In the genomic region with DNA sequence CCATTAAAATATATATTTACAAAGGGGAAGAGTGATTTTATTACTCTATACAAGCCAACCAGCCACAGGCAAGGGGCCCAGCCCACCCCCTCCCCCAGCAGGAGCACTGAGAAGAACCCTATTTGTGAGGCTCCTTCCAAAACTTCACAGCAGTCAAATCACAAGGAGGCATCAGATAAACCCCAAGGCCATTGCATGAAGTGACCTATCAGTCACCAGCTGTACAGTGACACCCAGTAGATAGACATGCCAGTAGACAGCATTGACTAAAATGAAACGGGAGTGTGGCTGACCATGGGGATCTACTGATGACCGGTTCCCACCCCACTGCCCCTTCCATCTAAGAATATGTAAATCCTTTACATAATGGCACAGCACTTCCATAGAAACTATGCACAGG, we compare ENCODE assay signal across 23 mouse cellular contexts. TPM values are rescaled to one million over a fixed set of nuclear protein-coding genes. Genes with fewer than 3 reads are reported as not detected.
A peak's percentile ranks its signal among the peaks of the same experiment; 100 is the strongest.
DNase-seq lines count a peak whose midpoint lies in the region; ATAC-seq and TF ChIP-seq lines count a peak whose summit lies in the region.
"Had no signal": no experiment of that assay in that cellular context is flagged by ENCODE, and none has a peak within 500 bp of the region (broad histone marks: within the 10 kb centered on the region; RNA-seq: fewer than 3 reads in every experiment).

No protein-coding gene starts in this region.

- H3K4me1 ChIP-seq in erythroblast, embryonic 14.5 days (ENCODE audit: control insufficient read depth), result peaks cover 54% of the 10 kb centered on the region
- peaks cover 60% of the 10 kb centered on the region for H3K4me1 ChIP-seq in G1E (ENCODE audit: insufficient read depth, low read depth, low read length)
- H3K4me1 ChIP-seq in liver, embryonic 11.5 days (replicated peaks; ENCODE audit: control insufficient read depth, insufficient read depth, low read length), result peaks cover 44% of the 10 kb centered on the region
- peaks cover 58% of the 10 kb centered on the region for H3K4me1 ChIP-seq in liver, embryonic 15.5 days (replicated peaks)
- H3K4me1 ChIP-seq in hindbrain, embryonic 12.5 days, result peaks cover 17% of the 10 kb centered on the region

- H3K9me3 ChIP-seq in erythroblast, embryonic 14.5 days (ENCODE audit: control insufficient read depth, low read length), result no peaks in the 10 kb centered on the region
- H3K9me3 ChIP-seq in G1E (replicated peaks), result no peaks in the 10 kb centered on the region
- H3K9me3 ChIP-seq in liver, embryonic 11.5 days (ENCODE audit: control insufficient read depth, low read length), result no peaks in the 10 kb centered on the region
- H3K9me3 ChIP-seq in liver, embryonic 15.5 days (replicated peaks), result no peaks in the 10 kb centered on the region
- H3K9me3 ChIP-seq in hindbrain, embryonic 12.5 days (replicated peaks), result no peaks in the 10 kb centered on the region
- H3K9me3 ChIP-seq: embryonic facial prominence, embryonic 12.5 days; forebrain, embryonic 10.5 days; hindbrain, embryonic 10.5 days; hindbrain, embryonic 15.5 days had no signal

- H3K4me2 ChIP-seq in liver, embryonic 11.5 days, result peak overlapping the region; percentile 37
- H3K4me2 ChIP-seq in liver, embryonic 15.5 days, result peak overlapping the region; percentile 21; the same call in 1 of the 2 replicates
- no peak overlapping the region for H3K4me2 ChIP-seq in hindbrain, embryonic 12.5 days (replicated peaks)
- H3K4me2 ChIP-seq: embryonic facial prominence, embryonic 12.5 days; hindbrain, embryonic 15.5 days had no signal

- H3K27ac ChIP-seq in liver, embryonic 11.5 days (ENCODE audit: low read depth, low read length), result no peak overlapping the region
- no peak overlapping the region for H3K27ac ChIP-seq in liver, embryonic 15.5 days (replicated peaks)
- H3K27ac ChIP-seq in hindbrain, embryonic 12.5 days, result no peak overlapping the region
- H3K27ac ChIP-seq: embryonic facial prominence, embryonic 12.5 days; forebrain, embryonic 10.5 days; gastrocnemius, adult 2 months; hindbrain, embryonic 10.5 days; hindbrain, embryonic 15.5 days had no signal

- no peak for TF ChIP-seq CTCF in G1E (IDR thresholded peaks at IDR 0.05; ENCODE audit: low read depth, low read length)

- no peak overlapping the region for H3K9ac ChIP-seq in liver, embryonic 11.5 days (ENCODE audit: low read depth, low read length)
- no peak overlapping the region for H3K9ac ChIP-seq in liver, embryonic 15.5 days
- H3K9ac ChIP-seq in hindbrain, embryonic 12.5 days, result no peak overlapping the region
- H3K9ac ChIP-seq: embryonic facial prominence, embryonic 12.5 days; hindbrain, embryonic 15.5 days had no signal

- peaks cover 51% of the 10 kb centered on the region for H3K36me3 ChIP-seq in erythroblast, embryonic 14.5 days (ENCODE audit: control insufficient read depth)
- H3K36me3 ChIP-seq in G1E (replicated peaks), result peaks cover 81% of the 10 kb centered on the region
- H3K36me3 ChIP-seq in liver, embryonic 11.5 days (ENCODE audit: control insufficient read depth, insufficient read depth, low read length), result peaks cover 2% of the 10 kb centered on the region; the same call in 1 of the 2 replicates
- peaks cover 6% of the 10 kb centered on the region for H3K36me3 ChIP-seq in liver, embryonic 15.5 days (replicated peaks)
- H3K36me3 ChIP-seq in hindbrain, embryonic 12.5 days, result 0 out of 2 replicates have a peak, but pooled peaks cover 2% of the 10 kb centered on the region
- H3K36me3 ChIP-seq: embryonic facial prominence, embryonic 12.5 days; hindbrain, embryonic 15.5 days had no signal

- ATAC-seq in erythroblast, adult 5-6 weeks (replicated peaks; ENCODE audit: low FRiP score, poor library complexity, severe bottlenecking), result no peak
- ATAC-seq in G1E (ENCODE audit: extremely low read depth, insufficient number of reproducible peaks, low FRiP score, poor library complexity, severe bottlenecking), result 0 out of 2 replicates have a peak, but pooled peaks have one; percentile 15
- peak; percentile 56 for ATAC-seq in liver, embryonic 11.5 days (replicated peaks; ENCODE audit: low FRiP score)
- ATAC-seq in liver, embryonic 15.5 days (ENCODE audit: insufficient read depth), result no peak
- no peak for ATAC-seq in hindbrain, embryonic 12.5 days (ENCODE audit: low FRiP score)
- ATAC-seq: forebrain, embryonic 14.5 days had no signal

- peak overlapping the region; percentile 5 for H3K4me3 ChIP-seq in erythroblast, embryonic 14.5 days (replicated peaks)
- no peak overlapping the region for H3K4me3 ChIP-seq in G1E (ENCODE audit: low read depth, low read length)
- no peak overlapping the region for H3K4me3 ChIP-seq in liver, embryonic 11.5 days (ENCODE audit: low read depth, low read length)
- no peak overlapping the region for H3K4me3 ChIP-seq in liver, embryonic 15.5 days (replicated peaks)
- H3K4me3 ChIP-seq in hindbrain, embryonic 12.5 days, result no peak overlapping the region
- H3K4me3 ChIP-seq: embryonic facial prominence, embryonic 12.5 days; forebrain, embryonic 10.5 days; gastrocnemius, adult 2 months; hindbrain, embryonic 10.5 days; hindbrain, embryonic 15.5 days had no signal

- DNase-seq in G1E (ENCODE audit: low spot score), result no peak
- no peak for DNase-seq in liver, embryonic 11.5 days (ENCODE audit: low spot score)
- DNase-seq in cerebellum, adult 11 months, result no peak
- no peak for DNase-seq in gastrocnemius, postnatal 10 days
- DNase-seq: adrenal gland, postnatal 36 days; cerebellum, adult 8-10 months; cerebellum, postnatal 14 days; embryo, embryonic 11 days; gastrocnemius, adult 2 months; gastrocnemius, postnatal 36 days; heart, adult 11 months; heart, postnatal 14 days had no signal

- WGBS in liver, embryonic 11.5 days, result 51% methylated on average over 2 of the region's 2 CpGs
- WGBS in liver, embryonic 15.5 days (ENCODE audit: insufficient replicate concordance), result 38% methylated on average over 2 of the region's 2 CpGs
- WGBS in hindbrain, embryonic 12.5 days, result 86% methylated on average over 2 of the region's 2 CpGs

- no peaks in the 10 kb centered on the region for H3K27me3 ChIP-seq in erythroblast, embryonic 14.5 days (ENCODE audit: control insufficient read depth)
- H3K27me3 ChIP-seq in G1E (ENCODE audit: insufficient read depth, low read length), result no peaks in the 10 kb centered on the region
- H3K27me3 ChIP-seq in liver, embryonic 11.5 days (replicated peaks; ENCODE audit: control insufficient read depth, insufficient read depth, low read length), result no peaks in the 10 kb centered on the region
- H3K27me3 ChIP-seq in liver, embryonic 15.5 days, result no peaks in the 10 kb centered on the region
- no peaks in the 10 kb centered on the region for H3K27me3 ChIP-seq in hindbrain, embryonic 12.5 days
- H3K27me3 ChIP-seq: embryonic facial prominence, embryonic 12.5 days; hindbrain, embryonic 15.5 days had no signal

RNA-seq across cellular contexts. Expression of a gene that starts 5.6 kb away (rescaled TPM):
- polyA plus RNA-seq in erythroblast, embryonic 14.5 days (2012), result 9.2 and 13.4 TPM in 2 replicates
- total RNA-seq in erythroblast, adult 5-6 weeks (2015; ENCODE audit: low replicate concordance), result 36.1 and 41.0 TPM in 2 replicates
- 43.0 and 68.2 TPM in 2 replicates for total RNA-seq in erythroblast, adult 5-6 weeks (2017; ENCODE audit: low replicate concordance)
- 80.9 and 98.7 TPM in 2 replicates for total RNA-seq in G1E (2014; fragmentation: Nextera tagmentation)
- total RNA-seq in G1E (2017), result 37.3 and 40.2 TPM in 2 replicates
- 107 and 108 TPM in 2 replicates for polyA plus RNA-seq in G1E (2012)
- 68.6 and 73.0 TPM in 2 replicates for polyA plus RNA-seq in liver, embryonic 11.5 days (2014; fragmentation: Nextera tagmentation; extraction: Ambion mirVana)
- 24.7 and 26.3 TPM in 2 replicates for polyA plus RNA-seq in liver, embryonic 15.5 days (2015; fragmentation: Nextera tagmentation; extraction: Ambion mirVana)
- polyA plus RNA-seq in hindbrain, embryonic 12.5 days (2016; fragmentation: Nextera tagmentation; extraction: Ambion mirVana), result 103 and 110 TPM in 2 replicates
- 10 to 100 TPM; 55.4 to 65.0 TPM for total RNA-seq in gastrocnemius, postnatal 10 days (2021)

RNA-seq across cellular contexts. Expression of a gene that starts 22.0 kb away (rescaled TPM):
- 0.80 and 1.4 TPM in 2 replicates for polyA plus RNA-seq in erythroblast, embryonic 14.5 days (2012)
- 2.3 and 7.9 TPM in 2 replicates for total RNA-seq in erythroblast, adult 5-6 weeks (2015; ENCODE audit: low replicate concordance)
- 9.9 and 12.0 TPM in 2 replicates for total RNA-seq in erythroblast, adult 5-6 weeks (2017; ENCODE audit: low replicate concordance)
- total RNA-seq in G1E (2014; fragmentation: Nextera tagmentation), result 19.3 and 22.7 TPM in 2 replicates
- 56.7 and 58.0 TPM in 2 replicates for total RNA-seq in G1E (2017)
- polyA plus RNA-seq in G1E (2012), result 38.7 and 42.2 TPM in 2 replicates
- 40.4 and 42.2 TPM in 2 replicates for polyA plus RNA-seq in liver, embryonic 11.5 days (2014; fragmentation: Nextera tagmentation; extraction: Ambion mirVana)
- polyA plus RNA-seq in liver, embryonic 15.5 days (2015; fragmentation: Nextera tagmentation; extraction: Ambion mirVana), result 16.5 and 18.1 TPM in 2 replicates
- 85.3 and 91.1 TPM in 2 replicates for polyA plus RNA-seq in hindbrain, embryonic 12.5 days (2016; fragmentation: Nextera tagmentation; extraction: Ambion mirVana)
- 10 to 100 TPM; 13.0 to 15.0 TPM for total RNA-seq in gastrocnemius, postnatal 10 days (2021)

RNA-seq across cellular contexts. Expression of a gene that starts 22.1 kb away (rescaled TPM):
- polyA plus RNA-seq in erythroblast, embryonic 14.5 days (2012), result not detected in 2 replicates
- not detected in 2 replicates for total RNA-seq in erythroblast, adult 5-6 weeks (2015; ENCODE audit: low replicate concordance)
- not detected in 2 replicates for total RNA-seq in erythroblast, adult 5-6 weeks (2017; ENCODE audit: low replicate concordance)
- total RNA-seq in G1E (2014; fragmentation: Nextera tagmentation) (not detected in 2 replicates), G1E (2017) (0.11 and 0.12 TPM in 2 replicates)
- polyA plus RNA-seq in G1E (2012), result 0.10 and 0.17 TPM in 2 replicates
- polyA plus RNA-seq in liver, embryonic 11.5 days (2014; fragmentation: Nextera tagmentation; extraction: Ambion mirVana), result 0.11 and 0.23 TPM in 2 replicates
- 0.05 and 0.08 TPM in 2 replicates for polyA plus RNA-seq in liver, embryonic 15.5 days (2015; fragmentation: Nextera tagmentation; extraction: Ambion mirVana)
- polyA plus RNA-seq in hindbrain, embryonic 12.5 days (2016; fragmentation: Nextera tagmentation; extraction: Ambion mirVana), result 0.61 TPM in 2 replicates
- total RNA-seq in gastrocnemius, postnatal 10 days (2021), result not detected
- total RNA-seq: common myeloid progenitor, adult 5-6 weeks; gastrocnemius, adult 2 months; gastrocnemius, postnatal 36 days had no signal

RNA-seq across cellular contexts. Expression of a gene that starts 51.5 kb away (rescaled TPM):
- polyA plus RNA-seq in erythroblast, embryonic 14.5 days (2012), result not detected in 2 replicates
- total RNA-seq in erythroblast, adult 5-6 weeks (2015; ENCODE audit: low replicate concordance), result not detected in 2 replicates
- total RNA-seq in erythroblast, adult 5-6 weeks (2017; ENCODE audit: low replicate concordance), result not detected in 2 replicates
- total RNA-seq in G1E (2014; fragmentation: Nextera tagmentation) (not detected in 2 replicates), G1E (2017) (0.06 and 0.11 TPM in 2 replicates)
- not detected in 2 replicates for polyA plus RNA-seq in G1E (2012)
- polyA plus RNA-seq in liver, embryonic 11.5 days (2014; fragmentation: Nextera tagmentation; extraction: Ambion mirVana), result not detected in 2 replicates
- not detected in 2 replicates for polyA plus RNA-seq in liver, embryonic 15.5 days (2015; fragmentation: Nextera tagmentation; extraction: Ambion mirVana)
- 0.08 and 0.12 TPM in 2 replicates for polyA plus RNA-seq in hindbrain, embryonic 12.5 days (2016; fragmentation: Nextera tagmentation; extraction: Ambion mirVana)
- total RNA-seq in gastrocnemius, postnatal 10 days (2021), result not detected
- total RNA-seq: common myeloid progenitor, adult 5-6 weeks; gastrocnemius, adult 2 months; gastrocnemius, postnatal 36 days; heart, postnatal 14 days had no signal
- polyA plus RNA-seq: forebrain, embryonic 14.5 days; heart, embryonic 14.5 days; hindbrain, embryonic 10.5 days had no signal

RNA-seq across cellular contexts. Expression of a gene that starts 52.1 kb away (rescaled TPM):
- 1.8 and 2.2 TPM in 2 replicates for polyA plus RNA-seq in erythroblast, embryonic 14.5 days (2012)
- 2.5 and 8.3 TPM in 2 replicates for total RNA-seq in erythroblast, adult 5-6 weeks (2015; ENCODE audit: low replicate concordance)
- 2.5 and 3.7 TPM in 2 replicates for total RNA-seq in erythroblast, adult 5-6 weeks (2017; ENCODE audit: low replicate concordance)
- total RNA-seq in G1E (2014; fragmentation: Nextera tagmentation), result 6.6 and 7.1 TPM in 2 replicates
- total RNA-seq in G1E (2017), result 7.7 and 8.7 TPM in 2 replicates
- 53.2 and 65.0 TPM in 2 replicates for polyA plus RNA-seq in G1E (2012)
- polyA plus RNA-seq in liver, embryonic 11.5 days (2014; fragmentation: Nextera tagmentation; extraction: Ambion mirVana), result 13.9 and 16.5 TPM in 2 replicates
- polyA plus RNA-seq in liver, embryonic 15.5 days (2015; fragmentation: Nextera tagmentation; extraction: Ambion mirVana), result 5.4 and 7.4 TPM in 2 replicates
- polyA plus RNA-seq in hindbrain, embryonic 12.5 days (2016; fragmentation: Nextera tagmentation; extraction: Ambion mirVana), result 13.2 and 14.9 TPM in 2 replicates
- total RNA-seq in gastrocnemius, postnatal 10 days (2021), result 1 to 10 TPM; 3.6 to 4.4 TPM

Comparison
In these comparisons a context has a peak if more than half of its experiments do, and no peak if none do; other contexts are left out.
1. ATAC-seq: peak in G1E (single experiment) and liver, embryonic 11.5 days (single experiment); none in erythroblast, adult 5-6 weeks (single experiment), liver, embryonic 15.5 days (single experiment) and hindbrain, embryonic 12.5 days (single experiment).